Mouse (Mus musculus) E14TG2a.4 (cell line): ENCODE data around the gene Dnal4.
A peak's percentile ranks its signal among the peaks of the same experiment; 100 is the strongest.

Source experiments
- H3K27me3 ChIP-seq: 2 replicates; pipeline ENCODE4 v1.6.1; 2014; ENCODE audit warnings: low read length, control low read depth; ENCODE audit not compliant: insufficient read depth
- H3K36me3 ChIP-seq: 2 replicates; pipeline ENCODE4 v1.6.1; 2014; ENCODE audit warnings: low read length, control low read depth; ENCODE audit not compliant: insufficient read depth
- H3K4me1 ChIP-seq: replicated peaks from 2 replicates; pipeline ENCODE4 v1.6.1; 2014; ENCODE audit warnings: low read depth, low read length, control low read depth
- H3K4me3 ChIP-seq: replicated peaks from 2 replicates; pipeline ENCODE4 v1.5.1; 2014; ENCODE audit warnings: mild to moderate bottlenecking, low read length
- H3K9me3 ChIP-seq: 2 replicates; pipeline ENCODE4 v1.6.1; 2014; ENCODE audit warnings: low read length, control low read depth
- CTCF ChIP-seq: conservative IDR thresholded peaks from 2 replicates; pipeline ENCODE4 v1.5.1; 2014; ENCODE audit warnings: low read length
- NANOG ChIP-seq: IDR thresholded peaks from 2 replicates; pipeline ENCODE4 v1.6.1; 2014; ENCODE audit warnings: borderline replicate concordance, low read length, mixed read lengths
- POU5F1 ChIP-seq: IDR thresholded peaks from 2 replicates; pipeline ENCODE4 v1.6.1; 2014; ENCODE audit warnings: low read length, borderline replicate concordance

Dnal4 gene

DNA sequence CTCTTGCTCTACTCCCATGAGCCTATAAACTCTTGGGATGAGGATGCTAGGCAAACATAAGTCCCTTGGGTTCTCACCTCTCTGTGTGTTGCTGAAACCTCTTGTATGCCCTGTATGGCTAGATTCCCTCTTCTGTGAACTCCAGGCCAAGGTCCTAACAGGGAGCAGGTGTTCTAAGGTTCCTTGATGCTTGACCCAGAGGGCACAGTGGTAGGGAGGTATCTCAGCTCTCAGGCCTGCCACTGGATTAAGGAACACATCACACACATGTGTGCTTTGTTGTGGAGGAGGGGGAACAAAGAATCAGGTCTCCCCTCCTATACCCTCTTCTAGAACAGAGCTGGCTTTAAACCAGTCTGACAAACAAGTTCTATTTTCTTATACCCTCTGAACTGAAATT is at the start of gene Dnal4:
TSS of gene Dnal4 (minus strand) at position 101 of the 400 bp plus-strand sequence.
- TF ChIP-seq CTCF (no peak), NANOG (no peak), POU5F1 (no peak)
- peaks cover 30% of the 10 kb centered on the region for H3K4me1 ChIP-seq

DNA sequence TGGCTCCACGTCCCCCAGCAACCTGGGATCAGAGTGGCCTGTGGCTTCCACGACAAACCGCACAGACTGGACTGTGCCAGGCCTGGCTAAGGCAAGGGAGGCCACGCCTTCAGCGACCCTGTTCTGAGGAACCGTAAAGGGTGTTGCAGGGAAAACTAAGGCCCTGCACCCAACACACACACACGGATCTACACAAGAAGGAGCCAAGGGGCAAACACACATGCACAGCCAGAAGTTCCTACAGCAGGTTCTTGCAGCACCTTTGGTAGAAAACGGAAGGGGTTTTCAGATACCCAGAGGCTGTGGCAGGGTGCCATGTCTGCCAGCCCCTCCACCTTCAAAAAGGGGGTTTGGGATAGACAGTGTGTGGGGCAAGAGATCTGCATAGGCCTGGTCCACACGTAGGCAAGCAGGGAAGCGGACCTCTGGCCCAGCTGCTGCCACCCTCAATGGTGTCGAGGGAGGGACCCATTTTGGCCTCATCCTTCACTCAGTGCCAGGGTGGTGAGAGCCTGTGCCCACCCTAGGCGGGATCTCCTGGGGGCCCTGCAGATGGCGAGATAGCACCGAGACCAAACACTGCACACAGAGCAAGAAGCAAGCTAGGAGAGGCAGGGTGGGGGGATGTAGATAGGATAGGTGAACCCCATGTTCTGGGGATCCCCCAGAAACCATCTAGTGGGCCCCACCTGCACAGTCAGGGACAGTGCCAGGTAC is 49.6 kb upstream of the Dnal4 start:
- Histone ChIP-seq H3K27me3 (no peaks in the 10 kb centered on the region), H3K36me3 (peaks cover 91% of the 10 kb centered on the region), H3K4me3 (peak overlapping the region; percentile 10; the same call in 1 of the 2 replicates)

More for the DNA sequence above, at the start of gene Dnal4:
- Histone ChIP-seq H3K4me3 (no peak within 1 kb of the TSS), H3K9me3 (no peaks in the 10 kb centered on the region), H3K27me3 (peaks cover 11% of the 10 kb centered on the region), H3K36me3 (no peaks in the 10 kb centered on the region)

DNA sequence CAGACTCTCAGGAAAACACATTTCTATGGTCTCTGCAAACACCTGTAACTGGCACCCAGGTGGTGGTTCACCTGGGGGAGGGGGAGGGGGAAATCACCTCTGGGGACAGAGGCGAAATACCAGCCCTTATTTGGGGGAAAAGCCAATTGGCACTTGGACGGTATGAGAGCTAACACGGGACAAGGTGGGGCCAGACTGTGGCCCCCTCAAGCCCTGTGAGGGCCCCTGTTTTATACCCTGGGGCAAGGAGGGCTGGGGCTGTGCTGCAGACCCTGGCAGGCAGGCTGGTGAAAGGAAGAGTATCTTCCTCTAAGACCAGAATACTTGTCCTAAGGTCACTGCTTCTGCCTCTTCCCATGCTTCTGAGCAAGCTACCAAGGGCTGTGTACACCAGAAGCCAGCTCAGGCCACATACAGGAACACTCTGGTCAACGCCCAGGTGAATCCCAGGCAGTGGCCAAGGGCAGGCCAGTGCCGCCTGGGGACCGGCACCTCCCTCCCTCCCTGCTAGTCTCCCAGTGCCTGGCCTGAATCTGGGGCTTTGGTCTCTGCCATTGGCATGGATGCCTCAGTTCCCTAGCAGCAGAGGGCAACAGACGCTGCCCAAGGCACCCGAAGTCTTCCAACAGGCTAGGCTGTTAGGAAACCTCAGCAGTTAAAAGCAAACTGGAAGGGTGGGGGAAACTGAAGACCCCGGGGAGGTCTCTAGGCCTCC is 48.7 kb upstream of the Dnal4 start:
- TF ChIP-seq CTCF (no peak), POU5F1 (no peak), NANOG (no peak)
- no peaks in the 10 kb centered on the region for H3K27me3 ChIP-seq
- peak overlapping the region; percentile 10; the same call in 1 of the 2 replicates for H3K4me3 ChIP-seq
- peaks cover 85% of the 10 kb centered on the region for H3K36me3 ChIP-seq
- H3K4me1 ChIP-seq, result peaks cover 89% of the 10 kb centered on the region
- H3K9me3 ChIP-seq, result no peaks in the 10 kb centered on the region

More for the DNA sequence above, 49.6 kb upstream of the Dnal4 start:
- peaks cover 94% of the 10 kb centered on the region for H3K4me1 ChIP-seq
- H3K9me3 ChIP-seq, result no peaks in the 10 kb centered on the region
- TF ChIP-seq POU5F1 (no peak), NANOG (no peak), CTCF (no peak)

DNA sequence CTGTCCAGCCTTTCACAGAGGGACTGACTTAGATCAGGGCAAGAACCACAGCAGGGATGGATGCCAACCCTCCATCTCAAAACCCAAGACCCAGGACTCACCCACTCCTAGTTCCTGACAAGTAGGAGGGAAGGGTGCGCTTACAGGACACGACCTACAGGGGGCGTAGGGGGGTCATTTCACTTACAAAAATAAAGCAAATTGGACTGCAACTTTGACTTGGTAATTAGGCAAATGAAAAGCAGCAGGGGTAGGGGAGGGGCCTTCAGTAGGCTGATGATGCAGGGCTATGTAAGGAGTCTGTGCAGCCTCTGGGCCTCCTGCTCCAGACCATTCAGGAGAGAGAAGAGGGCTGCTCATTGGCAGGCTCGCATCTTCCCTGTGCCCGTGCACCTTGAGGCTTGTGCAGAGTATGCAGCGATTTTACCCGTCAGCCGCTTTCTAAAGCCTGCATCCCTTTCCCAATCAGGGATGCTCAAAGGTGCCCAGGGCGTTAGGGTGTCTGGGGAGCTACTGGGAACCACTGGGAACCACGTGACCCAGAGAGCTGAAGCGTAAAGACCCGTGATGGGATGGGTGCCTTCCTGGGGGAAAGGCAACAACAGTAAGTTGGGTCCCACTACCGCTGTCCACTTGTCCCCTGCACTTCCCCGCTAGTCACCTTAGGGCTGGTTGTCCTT is 47.6 kb upstream of the Dnal4 start:
- peaks cover 76% of the 10 kb centered on the region for H3K36me3 ChIP-seq
- TF ChIP-seq CTCF (peak; percentile 91), NANOG (no peak)
- no peaks in the 10 kb centered on the region for H3K9me3 ChIP-seq
- H3K4me1 ChIP-seq, result peaks cover 82% of the 10 kb centered on the region
- H3K27me3 ChIP-seq, result no peaks in the 10 kb centered on the region
- peak overlapping the region; percentile 63 for H3K4me3 ChIP-seq

DNA sequence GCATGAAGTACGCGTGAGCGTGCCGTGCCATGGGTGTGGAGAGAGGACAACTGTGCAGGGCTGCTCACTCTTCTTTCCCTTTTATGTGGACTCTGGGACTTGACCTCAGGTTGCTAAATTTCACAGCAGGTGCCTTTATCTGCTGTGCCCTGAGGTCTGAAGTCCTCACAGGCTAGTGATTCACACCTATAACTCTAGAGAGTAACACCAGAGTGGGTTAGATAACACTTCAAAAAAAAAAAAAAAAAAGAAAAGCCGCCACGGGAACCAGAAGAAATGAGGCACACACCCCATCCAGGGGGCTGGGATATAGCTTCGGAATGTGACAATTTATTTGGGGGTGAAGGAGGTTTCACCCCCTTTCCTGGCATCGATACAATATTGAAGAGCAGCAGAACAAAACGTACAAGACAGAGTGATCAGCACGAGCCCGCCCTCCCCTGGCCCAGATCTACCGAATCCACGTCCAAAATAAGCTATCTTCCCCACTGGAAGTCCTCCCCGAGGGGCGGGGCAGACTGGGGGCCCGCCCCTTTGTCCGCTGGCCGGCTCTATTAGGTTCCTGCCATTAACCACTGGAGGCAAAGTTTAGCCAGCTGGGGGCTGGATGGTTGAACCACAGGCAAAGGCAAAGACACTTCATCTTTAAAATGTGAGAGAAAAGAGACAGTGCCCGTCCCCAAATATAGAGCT is 46.1 kb upstream of the Dnal4 start:
- H3K4me1 ChIP-seq, result peaks cover 66% of the 10 kb centered on the region
- H3K36me3 ChIP-seq, result peaks cover 60% of the 10 kb centered on the region
- H3K27me3 ChIP-seq, result no peaks in the 10 kb centered on the region
- TF ChIP-seq CTCF (no peak), NANOG (no peak), POU5F1 (no peak)
- peaks cover 1% of the 10 kb centered on the region; the same call in 1 of the 2 replicates for H3K9me3 ChIP-seq
- H3K4me3 ChIP-seq, result no peak overlapping the region

DNA sequence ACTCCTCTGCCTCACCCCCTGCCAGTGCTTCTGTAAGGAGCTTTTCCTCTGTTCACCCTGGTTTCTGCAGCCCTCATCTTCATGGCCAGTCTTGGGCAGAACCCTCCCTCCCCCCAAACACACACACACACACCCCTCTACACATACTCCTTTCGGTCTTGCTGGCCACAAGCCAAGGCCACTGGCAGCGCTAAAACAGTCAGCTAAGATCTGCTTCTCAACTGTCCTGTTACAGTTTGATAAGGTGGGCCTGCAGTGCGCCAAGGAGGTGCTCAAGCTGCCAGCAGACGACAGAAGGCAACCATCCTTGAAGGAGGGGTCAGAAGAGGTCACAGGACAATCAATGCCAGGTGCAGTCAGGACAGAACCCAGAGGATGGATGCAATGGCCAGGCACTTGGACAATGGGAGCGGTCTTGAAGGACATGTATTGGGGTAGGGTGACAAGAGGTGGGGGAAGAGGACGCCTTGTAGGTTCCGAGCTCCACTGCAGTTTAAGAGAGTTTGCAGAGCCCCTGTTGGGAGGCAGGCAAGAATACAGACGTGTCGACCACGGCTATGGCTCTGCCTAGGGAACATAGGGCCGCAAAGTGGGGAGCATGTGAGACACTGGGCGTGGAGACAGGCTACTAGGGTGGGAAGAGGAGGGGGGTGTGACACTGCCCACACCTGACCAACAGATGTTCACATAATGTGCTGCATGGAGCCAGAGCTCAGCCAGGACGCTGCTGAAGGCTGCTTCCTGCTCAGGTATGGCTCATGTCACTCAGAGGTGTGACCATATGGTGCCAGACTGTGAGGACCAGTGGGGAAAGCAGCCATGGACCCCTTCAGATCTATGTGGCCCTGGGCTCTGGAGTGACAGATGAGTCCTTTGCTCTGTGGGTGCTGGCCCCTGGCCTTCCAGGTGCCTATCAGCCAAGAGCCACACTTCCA is 44.9 kb upstream of the Dnal4 start:
- Histone ChIP-seq H3K4me3 (no peak overlapping the region), H3K4me1 (peaks cover 54% of the 10 kb centered on the region), H3K27me3 (no peaks in the 10 kb centered on the region), H3K36me3 (peaks cover 48% of the 10 kb centered on the region), H3K9me3 (peaks cover 6% of the 10 kb centered on the region; the same call in 1 of the 2 replicates)
- no peak for TF ChIP-seq CTCF
- TF ChIP-seq POU5F1, result no peak
- TF ChIP-seq NANOG, result no peak

DNA sequence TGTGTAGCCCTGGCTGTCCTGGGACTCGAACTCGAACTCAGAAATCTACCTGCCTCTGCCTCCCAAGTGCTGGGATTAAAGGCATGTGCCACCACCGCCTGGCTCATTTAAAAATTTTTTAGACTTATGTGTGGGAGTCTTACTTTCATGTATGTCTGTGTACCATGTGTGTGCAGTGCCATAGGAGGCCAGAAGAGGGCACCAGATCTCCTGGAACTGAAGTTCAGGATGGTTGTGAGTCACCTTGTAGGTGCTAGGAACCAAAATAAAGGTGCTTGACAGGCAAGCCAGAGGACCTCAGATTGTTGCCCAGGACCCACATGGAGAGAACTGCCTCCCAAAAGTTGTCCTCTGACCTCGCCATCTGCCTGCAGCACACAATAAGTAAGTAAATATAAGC is 40.7 kb upstream of the Dnal4 start:
- Histone ChIP-seq H3K4me3 (no peak overlapping the region), H3K27me3 (peaks cover 37% of the 10 kb centered on the region), H3K36me3 (peaks cover 13% of the 10 kb centered on the region), H3K9me3 (peaks cover 6% of the 10 kb centered on the region; the same call in 1 of the 2 replicates), H3K4me1 (peaks cover 20% of the 10 kb centered on the region)
- TF ChIP-seq CTCF, result peak; percentile 68
- TF ChIP-seq NANOG, result no peak
